Mouse (Mus musculus) liver, adult (tissue): ENCODE results near the gene Lpin1.

ENCODE experiments used
- GATA4 ChIP-seq: IDR thresholded peaks from 2 replicates; pipeline ENCODE4 v1.6.1; 2014; ENCODE audit warnings: mild to moderate bottlenecking, low read length; ENCODE audit not compliant: insufficient replicate concordance

Gene Lpin1

GRCm38 (mm10) chr12:16592451-16592850, 18.3 kb downstream of the Lpin1 start:
- TF ChIP-seq GATA4, result no peak

DNA sequence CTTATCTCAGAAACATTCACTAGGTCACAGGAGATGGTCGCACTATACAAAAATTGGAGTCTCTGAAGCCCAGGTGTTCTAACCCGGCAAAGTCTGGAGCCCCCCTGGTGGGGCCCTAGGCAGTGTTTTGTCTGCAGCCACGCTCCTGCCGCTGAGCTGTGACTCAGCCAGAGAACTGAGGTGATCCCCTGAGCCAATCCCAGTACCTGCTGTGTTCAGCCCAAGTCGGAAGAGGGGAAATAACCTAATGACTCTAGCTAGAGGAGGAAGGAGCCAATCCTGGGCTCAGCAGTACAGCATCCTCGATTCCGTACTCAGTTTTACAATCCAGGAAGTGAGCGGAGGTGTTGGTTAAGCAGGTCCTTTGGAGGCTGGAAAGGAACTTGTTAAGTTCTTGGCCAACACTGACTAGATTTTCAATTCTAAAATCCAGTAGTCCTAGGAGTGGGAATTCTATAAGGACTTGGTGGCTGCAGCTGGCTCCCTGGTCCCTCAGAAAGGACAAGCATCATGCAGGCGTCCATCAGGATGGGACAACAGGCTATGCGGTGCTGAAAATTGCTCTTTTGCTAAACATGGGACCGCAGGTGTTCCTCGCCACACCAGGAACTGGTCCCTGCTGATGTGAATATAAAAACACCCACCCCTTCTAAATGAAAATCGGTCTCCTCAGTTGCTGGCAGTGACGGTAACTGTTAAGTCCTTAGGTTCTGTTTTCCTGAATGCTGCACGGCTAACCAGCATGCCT, 19.1 kb downstream of the Lpin1 start:
- no peak for TF ChIP-seq GATA4

DNA sequence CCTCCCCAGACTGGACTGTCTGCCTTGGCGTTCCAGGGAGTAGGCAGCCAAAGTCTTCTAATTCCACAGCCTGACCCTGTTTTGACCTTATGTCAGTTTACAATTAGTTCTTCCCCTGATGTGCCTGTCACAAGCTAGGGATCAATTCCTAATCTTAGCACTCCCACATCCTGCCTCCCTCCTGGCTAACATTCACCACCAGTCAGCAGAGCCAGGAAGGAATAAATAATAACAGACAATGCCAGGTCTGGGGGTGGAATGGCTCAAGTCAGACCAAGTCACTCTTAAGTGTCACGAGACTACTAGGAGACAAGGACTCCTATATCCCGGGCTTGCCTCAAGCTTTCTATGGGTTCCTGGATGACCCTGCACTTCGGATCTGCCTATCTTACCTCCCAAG, 20.8 kb downstream of the Lpin1 start:
- no peak for TF ChIP-seq GATA4

GRCm38 (mm10) chr12:16589204-16589949, 21.4 kb downstream of the Lpin1 start:
- no peak for TF ChIP-seq GATA4

GRCm38 (mm10) chr12:16588396-16589042, 22.2 kb downstream of the Lpin1 start:
- no peak for TF ChIP-seq GATA4

GRCm38 (mm10) chr12:16587767-16588166, 23.0 kb downstream of the Lpin1 start:
- no peak for TF ChIP-seq GATA4

DNA sequence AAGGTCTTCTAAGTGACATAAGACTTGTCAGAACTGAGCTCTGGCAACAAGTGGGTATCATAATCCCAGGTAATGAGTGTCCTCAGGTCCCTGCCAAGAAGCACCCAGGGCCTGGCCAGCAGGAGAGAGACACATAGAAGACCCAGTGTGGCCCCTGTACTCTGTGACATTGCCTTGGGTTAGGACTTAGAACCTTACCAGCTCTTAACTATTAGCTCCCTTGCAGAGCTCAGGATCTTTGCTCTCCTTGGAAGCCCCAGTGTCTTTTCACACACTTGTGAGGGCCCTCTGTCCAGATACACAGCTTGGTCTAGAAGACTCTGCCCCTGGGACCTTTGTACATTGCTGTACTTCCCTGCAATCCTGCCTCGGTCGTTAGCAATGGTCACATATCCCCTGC, 23.7 kb downstream of the Lpin1 start:
- no peak for TF ChIP-seq GATA4

DNA sequence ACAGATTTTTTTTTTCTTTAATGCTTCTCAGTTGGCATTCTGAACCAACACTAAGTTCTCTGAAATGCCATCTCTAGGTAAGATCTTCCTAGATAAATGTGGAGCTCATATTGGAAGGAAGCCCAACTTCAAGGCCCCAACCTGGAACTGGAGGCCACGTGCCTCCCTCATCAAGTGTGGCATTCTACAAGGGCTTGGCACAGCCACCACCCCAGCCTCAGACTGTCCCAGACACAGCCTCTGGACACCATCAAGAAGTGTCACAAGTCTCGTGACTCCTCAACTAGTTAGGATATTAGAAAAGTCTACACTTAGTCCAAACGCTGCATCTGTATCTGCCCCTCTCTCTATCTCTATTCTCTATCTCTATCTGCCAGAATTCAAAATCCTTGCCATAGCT, 25.8 kb downstream of the Lpin1 start:
- TF ChIP-seq GATA4, result no peak

- TF ChIP-seq GATA4, result no peak
Observed at GRCm38 (mm10) chr12:16584035-16584682, 26.6 kb downstream of the Lpin1 start.

- no peak for TF ChIP-seq GATA4
Observed at GRCm38 (mm10) chr12:16583313-16583712, 27.5 kb downstream of the Lpin1 start.

GRCm38 (mm10) chr12:16580306-16580705, 30.5 kb downstream of the Lpin1 start:
- no peak for TF ChIP-seq GATA4

DNA sequence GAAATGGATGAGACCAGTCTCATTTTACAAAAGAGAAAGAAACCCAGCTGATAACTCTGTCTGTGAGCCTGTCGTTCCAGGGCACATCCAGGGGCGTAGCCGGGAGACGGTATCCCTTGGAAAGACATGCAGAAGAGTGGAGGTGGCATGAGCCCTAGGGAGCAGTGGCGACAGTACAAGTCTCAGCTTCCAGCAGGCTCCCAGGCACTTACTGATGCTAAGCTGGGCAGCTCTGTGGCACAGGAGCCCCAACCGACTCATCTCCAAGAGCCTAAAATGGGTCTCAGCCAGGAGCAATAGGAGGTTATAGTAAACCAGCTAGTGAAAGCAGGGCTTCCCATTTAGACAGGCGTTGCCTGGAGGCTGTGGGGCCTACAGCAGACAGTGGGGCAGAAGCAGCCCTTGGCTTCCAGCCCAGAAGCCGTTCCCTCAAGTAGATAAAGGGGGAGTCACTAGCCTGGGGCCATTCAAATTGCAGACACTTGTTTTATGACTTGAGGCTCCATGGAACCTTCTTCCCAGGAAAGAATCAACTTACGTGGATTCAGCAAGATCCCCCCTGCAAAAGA, 33.0 kb downstream of the Lpin1 start:
- TF ChIP-seq GATA4, result no peak

GRCm38 (mm10) chr12:16571278-16571677, 39.5 kb downstream of the Lpin1 start:
- TF ChIP-seq GATA4, result no peak

DNA sequence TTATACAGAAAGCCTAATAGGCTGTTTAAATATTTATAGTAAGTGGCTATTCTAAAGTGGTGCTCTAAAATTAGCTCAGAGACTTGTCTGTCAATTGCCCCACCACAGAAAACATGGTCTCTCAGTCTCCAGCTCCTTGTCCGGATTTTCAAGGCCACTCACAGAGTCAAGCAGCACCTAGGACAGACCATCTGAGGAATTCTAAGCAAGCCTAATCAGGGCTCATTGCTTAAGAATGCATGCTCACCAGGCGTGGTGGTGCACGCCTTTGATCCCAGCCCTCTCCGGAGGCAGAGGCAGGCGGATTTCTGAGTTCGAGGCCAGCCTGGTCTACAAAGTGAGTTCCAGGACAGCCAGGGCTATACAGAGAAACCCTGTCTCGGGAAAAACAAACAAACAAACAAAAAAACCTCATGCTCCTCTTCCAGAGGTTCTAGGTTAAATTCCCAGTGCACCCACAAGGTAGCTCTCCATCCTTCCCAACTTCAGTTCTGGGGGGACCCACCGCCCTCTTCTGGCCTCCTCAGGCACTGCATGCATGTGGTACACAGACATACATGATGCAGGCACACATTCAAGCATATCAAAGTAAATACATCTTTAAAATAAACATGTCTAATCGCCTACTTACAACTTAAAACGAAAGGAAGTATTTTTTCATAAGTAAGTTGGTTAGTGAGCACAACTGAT, 40.2 kb downstream of the Lpin1 start:
- no peak for TF ChIP-seq GATA4

DNA sequence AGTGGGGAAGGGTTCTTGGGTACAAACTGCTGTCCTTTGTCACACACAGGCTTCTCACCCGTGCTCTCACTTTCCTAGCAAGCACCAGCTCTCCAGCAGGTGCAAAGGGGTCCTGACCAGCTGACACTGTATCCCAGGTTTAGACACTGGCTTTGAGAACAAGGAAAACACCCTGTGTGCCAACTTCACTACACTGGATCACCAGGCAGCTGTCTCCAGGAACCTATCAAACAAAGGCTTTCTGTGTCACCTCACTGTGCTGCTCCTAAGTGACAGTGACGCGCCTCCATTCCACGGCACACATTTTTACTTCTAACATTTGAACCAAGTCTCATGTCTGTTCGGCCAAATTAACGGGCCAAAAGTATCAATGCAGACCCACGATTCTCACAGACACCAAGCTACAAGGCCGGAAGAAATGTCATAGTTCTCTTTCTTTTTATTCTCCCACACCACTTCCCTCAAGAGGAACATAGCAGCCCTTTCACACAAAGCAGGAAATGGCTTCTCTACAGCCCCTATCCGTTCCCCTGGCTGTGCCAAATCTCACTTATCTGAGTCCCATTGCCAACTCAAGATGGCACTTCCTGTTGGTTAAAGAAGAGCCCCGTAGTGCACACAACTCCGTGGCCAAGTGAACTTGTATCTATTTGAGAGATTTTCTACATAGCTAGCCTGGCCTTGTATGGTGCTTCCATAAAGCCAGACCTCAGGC, 41.7 kb downstream of the Lpin1 start:
- TF ChIP-seq GATA4, result no peak

- no peak for TF ChIP-seq GATA4
Observed at GRCm38 (mm10) chr12:16568496-16568895, 42.3 kb downstream of the Lpin1 start.
